Mouse (Mus musculus) forebrain, postnatal 0 days (tissue): ENCODE measurements around the gene Plekhh2. TPM values are rescaled to one million over a fixed set of nuclear protein-coding genes. Genes with fewer than 3 reads are reported as not detected.

Experiments used
- ATAC-seq: fragments of 200-750 bp; cut with Nextera tagmentation; 2 replicates; pipeline ENCODE4 v1.8.0; 2017; ENCODE audit warnings: mild to moderate bottlenecking, moderate library complexity
- DNase-seq: peaks from one replicate; pipeline ENCODE4 v3.0.0-alpha.2; 2015
- H3K27ac ChIP-seq: fragments of 300-500 bp; sonication (generic); 2 replicates; pipeline ENCODE4 v1.5.1; 2014; ENCODE audit warnings: low read depth, mild to moderate bottlenecking, antibody characterized with exemption, low read length, moderate library complexity, mixed read lengths
- H3K27me3 ChIP-seq: fragments of 300-500 bp; sonication (generic); 2 replicates; pipeline ENCODE4 v1.6.1; 2014; ENCODE audit warnings: mild to moderate bottlenecking, low read length, mixed read lengths; ENCODE audit not compliant: insufficient read depth
- H3K36me3 ChIP-seq: fragments of 300-500 bp; sonication (generic); 2 replicates; pipeline ENCODE4 v1.6.1; 2014; ENCODE audit warnings: mild to moderate bottlenecking, moderate library complexity; ENCODE audit not compliant: insufficient read depth
- H3K4me1 ChIP-seq: fragments of 300-500 bp; sonication (generic); 2 replicates; pipeline ENCODE4 v1.6.1; 2014; ENCODE audit warnings: antibody characterized with exemption; ENCODE audit not compliant: insufficient read depth
- H3K4me2 ChIP-seq: fragments of 300-500 bp; sonication (generic); 2 replicates; pipeline ENCODE4 v1.6.1; 2014; ENCODE audit warnings: low read depth, mild to moderate bottlenecking, moderate library complexity
- H3K4me3 ChIP-seq: fragments of 300-500 bp; sonication (generic); 2 replicates; pipeline ENCODE4 v1.5.1; 2014; ENCODE audit warnings: low read depth, low read length, mixed read lengths
- H3K9ac ChIP-seq: fragments of 300-500 bp; sonication (generic); 2 replicates; pipeline ENCODE4 v1.6.1; 2014; ENCODE audit warnings: mild to moderate bottlenecking
- H3K9me3 ChIP-seq: fragments of 300-500 bp; sonication (generic); 2 replicates; pipeline ENCODE4 v1.6.1; 2016; ENCODE audit warnings: low read length
- CTCF ChIP-seq: sonication (generic); IDR thresholded peaks from 2 replicates; pipeline ENCODE4 v1.5.1; 2016; ENCODE audit warnings: antibody characterized with exemption, control low read depth, low read depth
- WGBS: fragments of 180-500 bp; shearing (Covaris S2); extraction: QIAGEN DNeasy Blood & Tissue Kit; methylation state at CpG from one replicate; pipeline ENCODE4 v1.1.7; 2014; 5-methylcytosine and 5-hydroxymethylcytosine counted together
- polyA plus RNA-seq: library from polyadenylated mRNA; unstranded; fragments of >200 nt; fragmentation: Nextera tagmentation; extraction: Ambion mirVana; gene quantifications from 2 replicates; pipeline ENCODE4 v1.2.1, GENCODE M21; 2015
- total RNA-seq: library from RNA; depleted of rRNA; stranded (reverse); fragments of >200 nt; gene quantifications from 2 replicates; pipeline ENCODE4 v1.2.3, GENCODE M21; 2014

The Plekhh2 gene
- total and polyA plus RNA-seq, 2 experiments from 2014 or later: 1.0 to 3.1 TPM

- TF ChIP-seq CTCF: no peak
- no peak for DNase-seq
- no peak for ATAC-seq
- Histone ChIP-seq H3K36me3 (no peaks in the 10 kb centered on the region), H3K4me2 (no peak overlapping the region), H3K4me1 (no peaks in the 10 kb centered on the region), H3K9me3 (no peaks in the 10 kb centered on the region), H3K9ac (no peak overlapping the region), H3K27me3 (no peaks in the 10 kb centered on the region), H3K4me3 (no peak overlapping the region), H3K27ac (no peak overlapping the region)
- WGBS: 51% methylated on average over 10 of the region's 10 CpGs
Observed at GRCm38 (mm10) chr17:84639796-84640378, 128.2 kb downstream of the Plekhh2 start.

DNA sequence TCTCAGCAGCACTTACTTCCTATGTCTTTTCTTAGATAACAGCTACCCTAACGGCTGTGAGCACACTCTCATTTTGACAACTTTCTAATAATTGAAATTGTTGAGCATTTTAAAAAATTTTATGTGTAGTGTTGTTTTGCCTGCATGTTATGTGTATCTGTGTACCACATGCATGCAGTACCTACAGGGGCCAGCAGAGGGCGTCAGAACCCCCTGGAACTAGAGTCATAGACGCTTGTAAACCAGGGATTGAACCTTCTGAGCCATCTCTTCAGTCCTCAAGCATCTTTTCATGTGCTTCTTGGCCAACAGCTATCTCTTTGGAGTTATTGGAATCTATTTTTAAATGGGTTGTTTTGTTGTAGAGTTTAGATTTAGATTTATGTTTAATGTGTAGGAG lies 130.2 kb downstream of the Plekhh2 start:
- Histone ChIP-seq H3K4me2 (no peak overlapping the region), H3K36me3 (no peaks in the 10 kb centered on the region)
- 36% methylated on average over 3 of the region's 3 CpGs for WGBS

GRCm38 (mm10) chr17:84642324-84642723 lies 130.6 kb downstream of the Plekhh2 start:
- H3K27ac ChIP-seq: no peak overlapping the region
- 87% methylated on average over 9 of the region's 9 CpGs for WGBS
- H3K9me3 ChIP-seq: no peaks in the 10 kb centered on the region
- no peaks in the 10 kb centered on the region for H3K27me3 ChIP-seq
- H3K36me3 ChIP-seq: no peaks in the 10 kb centered on the region
- ATAC-seq (no peak), DNase-seq (no peak)
- no peaks in the 10 kb centered on the region for H3K4me1 ChIP-seq
- H3K4me2 ChIP-seq: no peak overlapping the region
- H3K9ac ChIP-seq: no peak overlapping the region
- H3K4me3 ChIP-seq: no peak overlapping the region
- no peak for TF ChIP-seq CTCF

More for the DNA sequence above, 130.2 kb downstream of the Plekhh2 start:
- ATAC-seq (no peak; the same call in 1 of the 2 replicates), DNase-seq (peak; percentile 62)
- no peaks in the 10 kb centered on the region for H3K27me3 ChIP-seq
- H3K27ac ChIP-seq: no peak overlapping the region
- TF ChIP-seq CTCF: peak; percentile 83
- no peaks in the 10 kb centered on the region for H3K9me3 ChIP-seq
- H3K9ac ChIP-seq: no peak overlapping the region
- H3K4me3 ChIP-seq: no peak overlapping the region
- H3K4me1 ChIP-seq: no peaks in the 10 kb centered on the region

DNA sequence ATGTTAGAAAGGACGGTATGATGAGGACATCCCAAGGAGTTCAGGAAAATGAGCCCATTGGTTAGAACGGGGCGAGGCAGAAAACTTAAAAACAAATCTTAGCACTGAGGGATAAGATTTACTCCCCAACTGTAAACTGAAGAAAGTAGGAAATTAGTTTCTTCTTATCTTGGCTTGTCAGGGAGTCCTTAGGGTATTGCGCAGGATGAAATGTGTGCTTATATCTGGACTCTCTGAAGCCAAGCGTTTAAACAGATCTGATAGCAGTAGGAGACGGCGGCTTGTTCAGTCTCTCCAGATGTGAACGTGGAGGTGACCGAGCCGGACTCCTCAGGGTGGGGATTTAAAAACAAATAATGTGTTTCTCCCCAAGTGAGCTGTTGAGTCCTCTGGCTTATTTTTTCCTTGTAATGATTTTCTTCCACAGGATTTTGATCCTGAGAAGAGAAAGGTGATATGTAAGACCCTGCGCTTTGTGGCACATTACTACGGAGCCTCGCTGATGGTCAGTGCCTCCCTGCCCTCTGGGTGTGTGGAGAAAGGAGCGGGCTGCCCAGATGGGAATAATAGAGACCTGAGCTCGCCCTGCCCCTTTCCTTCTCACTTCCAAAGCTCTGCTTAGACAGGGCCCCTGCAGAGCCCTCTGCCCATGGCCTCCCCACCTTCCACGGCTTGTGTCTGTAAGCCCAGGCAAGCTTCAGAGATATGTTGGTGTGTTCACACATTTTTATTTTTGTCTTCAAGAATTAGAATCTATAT lies 132.8 kb downstream of the Plekhh2 start:
- WGBS: 64% methylated on average over 16 of the region's 16 CpGs
- no peak for DNase-seq

DNA sequence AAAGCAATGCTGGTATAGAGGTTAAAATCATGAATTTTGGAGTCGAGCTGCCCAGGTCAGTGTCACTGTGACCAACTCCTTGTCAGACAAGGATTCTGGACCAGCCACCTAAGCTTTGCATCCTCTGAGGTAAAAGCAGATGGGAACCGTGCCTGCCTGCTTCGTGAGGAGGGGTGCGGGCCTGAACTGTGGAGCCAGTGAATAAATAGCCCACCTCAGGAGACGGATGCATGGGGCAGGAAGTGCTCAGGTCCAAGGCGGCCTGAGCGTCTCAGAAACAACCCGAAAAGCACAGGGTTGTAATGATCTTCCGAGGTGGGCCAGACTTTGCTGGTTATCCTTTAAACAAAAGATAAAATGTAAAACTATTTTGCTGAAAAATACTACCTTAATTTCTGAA lies 133.4 kb downstream of the Plekhh2 start:
- 31% methylated on average over 9 of the region's 9 CpGs for WGBS
- no peak overlapping the region for H3K27ac ChIP-seq
- no peaks in the 10 kb centered on the region for H3K9me3 ChIP-seq
- no peak overlapping the region for H3K4me2 ChIP-seq
- no peaks in the 10 kb centered on the region for H3K4me1 ChIP-seq
- H3K27me3 ChIP-seq: no peaks in the 10 kb centered on the region
- no peak overlapping the region for H3K9ac ChIP-seq
- H3K4me3 ChIP-seq: no peak overlapping the region
- no peak for ATAC-seq
- no peaks in the 10 kb centered on the region for H3K36me3 ChIP-seq
- no peak for TF ChIP-seq CTCF
- no peak for DNase-seq

More for the DNA sequence above, 132.8 kb downstream of the Plekhh2 start:
- H3K4me1 ChIP-seq: no peaks in the 10 kb centered on the region
- H3K27me3 ChIP-seq: no peaks in the 10 kb centered on the region
- no peak overlapping the region for H3K4me2 ChIP-seq
- no peak overlapping the region for H3K4me3 ChIP-seq
- no peak for ATAC-seq
- TF ChIP-seq CTCF: no peak
- H3K9ac ChIP-seq: no peak overlapping the region
- no peak overlapping the region for H3K27ac ChIP-seq
- no peaks in the 10 kb centered on the region for H3K36me3 ChIP-seq
- no peaks in the 10 kb centered on the region for H3K9me3 ChIP-seq

DNA sequence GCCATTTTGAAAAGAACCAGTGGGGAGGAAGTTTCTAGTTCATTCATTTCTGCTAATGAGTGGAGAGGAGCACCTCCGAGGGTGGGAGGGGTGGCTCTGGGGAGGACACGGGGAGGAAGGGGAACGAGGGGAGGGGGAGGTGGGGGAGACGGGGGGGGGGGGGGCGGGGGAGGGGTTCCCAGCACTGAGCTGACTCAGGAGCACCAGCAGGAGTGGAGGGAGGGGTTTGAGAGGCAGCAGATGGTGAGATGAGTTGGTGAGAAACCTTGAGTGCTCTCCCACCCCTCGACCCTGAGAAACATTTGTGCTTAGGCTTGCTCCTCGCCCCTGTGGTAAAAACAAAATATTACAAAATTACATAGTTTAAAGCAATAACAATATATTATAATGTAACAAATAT lies 134.2 kb downstream of the Plekhh2 start:
- TF ChIP-seq CTCF: no peak
- no peaks in the 10 kb centered on the region for H3K4me1 ChIP-seq
- no peaks in the 10 kb centered on the region for H3K36me3 ChIP-seq
- H3K4me2 ChIP-seq: no peak overlapping the region
- H3K4me3 ChIP-seq: no peak overlapping the region
- H3K27me3 ChIP-seq: no peaks in the 10 kb centered on the region
- H3K9ac ChIP-seq: no peak overlapping the region
- H3K9me3 ChIP-seq: no peaks in the 10 kb centered on the region
- DNase-seq: no peak
- WGBS: 22% methylated on average over 4 of the region's 7 CpGs
- H3K27ac ChIP-seq: no peak overlapping the region
- ATAC-seq: no peak

DNA sequence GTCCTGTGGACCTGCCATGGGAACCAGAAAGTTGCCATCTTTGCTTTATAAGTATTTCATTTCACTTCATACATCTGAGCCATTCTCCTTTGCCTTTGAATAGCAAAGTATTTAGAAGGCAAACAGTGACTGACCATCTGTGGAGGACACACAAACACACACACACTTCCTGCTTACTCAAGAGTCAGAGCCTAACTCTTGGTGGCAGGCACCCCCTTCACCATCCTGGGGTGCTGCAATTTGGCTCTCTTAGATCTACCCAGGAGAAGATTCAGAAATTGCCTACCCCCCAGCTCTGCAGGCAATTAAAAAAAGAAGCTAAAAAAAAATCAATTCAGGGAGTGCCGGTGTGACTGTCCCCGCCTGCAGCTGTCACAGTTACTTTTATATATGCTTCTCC lies 134.8 kb downstream of the Plekhh2 start:
- Histone ChIP-seq H3K4me3 (no peak overlapping the region), H3K9ac (no peak overlapping the region), H3K4me2 (no peak overlapping the region), H3K27me3 (no peaks in the 10 kb centered on the region), H3K9me3 (no peaks in the 10 kb centered on the region), H3K4me1 (no peaks in the 10 kb centered on the region), H3K27ac (no peak overlapping the region), H3K36me3 (no peaks in the 10 kb centered on the region)
- no peak for TF ChIP-seq CTCF
- WGBS: 50% methylated on average over 2 of the region's 2 CpGs
- no peak for ATAC-seq
- DNase-seq: no peak
